Mouse (Mus musculus) limb, embryonic 14.5 days (tissue): ENCODE results near the gene Esr2. TPM values are rescaled to one million over a fixed set of nuclear protein-coding genes. Genes with fewer than 3 reads are reported as not detected.

ENCODE experiments used
- ATAC-seq: fragments of 200-750 bp; cut with Nextera tagmentation; 2 replicates; pipeline ENCODE4 v1.8.0; 2017; ENCODE audit warnings: low read depth, moderate number of reproducible peaks, moderate TSS enrichment; ENCODE audit not compliant: low FRiP score
- DNase-seq: peaks from one replicate; pipeline ENCODE4 v3.0.0-alpha.2; 2015; ENCODE audit warnings: low spot score
- H3K27ac ChIP-seq: fragments of 300-500 bp; sonication (generic); replicated peaks from 2 replicates; pipeline ENCODE4 v1.5.1; 2014; ENCODE audit warnings: low read depth, mild to moderate bottlenecking, low read length, moderate library complexity, mixed read lengths
- H3K27me3 ChIP-seq: fragments of 300-500 bp; sonication (generic); 2 replicates; pipeline ENCODE4 v1.6.1; 2014; ENCODE audit warnings: low read length, mixed read lengths; ENCODE audit not compliant: control insufficient read depth, insufficient read depth
- H3K36me3 ChIP-seq: fragments of 300-500 bp; sonication (generic); 2 replicates; pipeline ENCODE4 v1.6.1; 2014; ENCODE audit warnings: mild to moderate bottlenecking, low read length, moderate library complexity, mixed read lengths; ENCODE audit not compliant: control insufficient read depth, insufficient read depth
- H3K4me1 ChIP-seq: fragments of 300-500 bp; sonication (generic); 2 replicates; pipeline ENCODE4 v1.6.1; 2014; ENCODE audit warnings: antibody characterized with exemption, low read length, mixed read lengths; ENCODE audit not compliant: control insufficient read depth, insufficient read depth
- H3K4me2 ChIP-seq: fragments of 300-500 bp; sonication (generic); replicated peaks from 2 replicates; pipeline ENCODE4 v1.6.1; 2014; ENCODE audit warnings: low read depth, mild to moderate bottlenecking, low read length, moderate library complexity; ENCODE audit not compliant: severe bottlenecking
- H3K4me3 ChIP-seq: fragments of 300-500 bp; sonication (generic); replicated peaks from 2 replicates; pipeline ENCODE4 v1.5.1; 2014; ENCODE audit warnings: low read length
- H3K9ac ChIP-seq: fragments of 300-500 bp; sonication (generic); 2 replicates; pipeline ENCODE4 v1.6.1; 2014; ENCODE audit warnings: mild to moderate bottlenecking, low read depth, low read length, moderate library complexity; ENCODE audit not compliant: severe bottlenecking
- H3K9me3 ChIP-seq: fragments of 300-500 bp; sonication (generic); 2 replicates; pipeline ENCODE4 v1.6.1; 2016; ENCODE audit warnings: low read length; ENCODE audit not compliant: control insufficient read depth
- POLR2A ChIP-seq: fragments of 200-500 bp; IDR thresholded peaks from 2 replicates; pipeline ENCODE4 v1.8.0; 2012; ENCODE audit warnings: inconsistent platforms, mild to moderate bottlenecking, moderate library complexity, borderline replicate concordance; ENCODE audit not compliant: insufficient read depth, insufficient read length; ENCODE audit errors: extremely low read depth
- WGBS: fragments of 180-500 bp; shearing (Covaris S2); extraction: QIAGEN DNeasy Blood & Tissue Kit; methylation state at CpG from one replicate; pipeline ENCODE4 v1.1.7; 2014; 5-methylcytosine and 5-hydroxymethylcytosine counted together
- polyA plus RNA-seq, 2 experiments: library from polyadenylated mRNA; depleted of rRNA in 1 of 2; stranded (reverse) in 1 of 2; unstranded in 1 of 2; fragments of >200 nt; fragmentation: Nextera tagmentation in 1 of 2; extraction: Ambion mirVana in 1 of 2; gene quantifications; 2 replicates each; pipeline versions ENCODE4 v1.2.1 to v1.2.3; 2012 to 2014

Esr2 gene
- polyA plus RNA-seq, 2 experiments = 0.10 to 0.24 TPM

- ATAC-seq (no peak), DNase-seq (no peak)
- Histone ChIP-seq H3K36me3 (peaks cover 72% of the 10 kb centered on the region), H3K9me3 (no peaks in the 10 kb centered on the region), H3K27ac (peak overlapping the region; percentile 43; the same call in 1 of the 2 replicates), H3K27me3 (no peaks in the 10 kb centered on the region), H3K4me2 (no peak overlapping the region), H3K4me3 (no peak overlapping the region), H3K4me1 (peaks cover 8% of the 10 kb centered on the region), H3K9ac (no peak overlapping the region)
- 42% methylated on average over 30 of the region's 30 CpGs for WGBS
- no peak for TF ChIP-seq POLR2A
Measured at GRCm38 (mm10) chr12:76095117-76096035, 81.7 kb downstream of the Esr2 start.

GRCm38 (mm10) chr12:76093613-76094588, 83.2 kb downstream of the Esr2 start:
- Histone ChIP-seq H3K9me3 (no peaks in the 10 kb centered on the region), H3K27ac (no peak overlapping the region), H3K4me1 (peaks cover 8% of the 10 kb centered on the region), H3K9ac (no peak overlapping the region), H3K36me3 (peaks cover 70% of the 10 kb centered on the region), H3K27me3 (no peaks in the 10 kb centered on the region), H3K4me3 (no peak overlapping the region), H3K4me2 (no peak overlapping the region)
- ATAC-seq = no peak
- WGBS = 94% methylated on average over 15 of the region's 15 CpGs
- no peak for DNase-seq
- no peak for TF ChIP-seq POLR2A

- ATAC-seq = no peak
- peaks cover 62% of the 10 kb centered on the region for H3K36me3 ChIP-seq
Measured at GRCm38 (mm10) chr12:76092789-76093466, 84.1 kb downstream of the Esr2 start.

GRCm38 (mm10) chr12:76087025-76087424, 90.0 kb downstream of the Esr2 start:
- no peak overlapping the region for H3K27ac ChIP-seq
- H3K27me3 ChIP-seq = no peaks in the 10 kb centered on the region
- no peak overlapping the region for H3K4me3 ChIP-seq
- no peaks in the 10 kb centered on the region for H3K9me3 ChIP-seq
- H3K4me1 ChIP-seq = peaks cover 4% of the 10 kb centered on the region; the same call in 1 of the 2 replicates
- H3K36me3 ChIP-seq = peaks cover 23% of the 10 kb centered on the region
- 74% methylated on average over 13 of the region's 13 CpGs for WGBS
- DNase-seq = no peak
- H3K9ac ChIP-seq = no peak overlapping the region
- no peak for TF ChIP-seq POLR2A
- H3K4me2 ChIP-seq = no peak overlapping the region
- no peak for ATAC-seq

More at GRCm38 (mm10) chr12:76092789-76093466, 84.1 kb downstream of the Esr2 start:
- H3K27me3 ChIP-seq = no peaks in the 10 kb centered on the region
- no peak overlapping the region for H3K9ac ChIP-seq
- no peak for DNase-seq
- 92% methylated on average over 11 of the region's 11 CpGs for WGBS
- no peak overlapping the region for H3K4me2 ChIP-seq
- H3K9me3 ChIP-seq = no peaks in the 10 kb centered on the region
- H3K4me3 ChIP-seq = no peak overlapping the region
- H3K4me1 ChIP-seq = peaks cover 8% of the 10 kb centered on the region
- no peak for TF ChIP-seq POLR2A
- no peak overlapping the region for H3K27ac ChIP-seq
